Mouse (Mus musculus): ENCODE data around the gene Trpv6. TPM values are rescaled to one million over a fixed set of nuclear protein-coding genes. Genes with fewer than 3 reads are reported as not detected.

Trpv6 gene
- polyA plus RNA-seq, 1 experiment from 2014 or later = 1.2 TPM

GRCm38 (mm10) chr6:41622661-41623060 is 13.5 kb downstream of the Trpv6 start:
- no peaks in the 10 kb centered on the region for H3K27me3 ChIP-seq
- in situ Hi-C loops (cut with MboI; ENCODE audit: low pct_unique_long_range_greater_than_20kb) = loop anchor here (25.0 kb wide), 1 partner anchor 965 kb away; the partner anchor contains the start of gene Tcaf3
- DNase-seq (ENCODE audit: low read depth, low spot score) (no peak), ATAC-seq (no peak)
- ChIA-PET CTCF (interaction anchor here (0.9 to 1.8 kb wide), 5 partner anchors 11 to 16 kb away, joined by 3 to 7 read pairs (median 4); partner anchors contain the start of gene Trpv6), POLR2A (no interaction called here)
- no peak for TF ChIP-seq CTCF (IDR thresholded peaks at IDR 0.05)

GRCm38 (mm10) chr6:41621241-41621990 is 14.8 kb downstream of the Trpv6 start:
- in situ Hi-C loops (cut with MboI; ENCODE audit: low pct_unique_long_range_greater_than_20kb) = loop anchor here (25.0 kb wide), 1 partner anchor 966 kb away; the partner anchor contains the start of gene Tcaf3
- TF ChIP-seq CTCF (IDR thresholded peaks at IDR 0.05) = no peak
- CTCF ChIA-PET = interaction anchor here (1.0 to 1.8 kb wide), 3 partner anchors 10 to 16 kb away, joined by 3 to 7 read pairs (median 6); partner anchors contain the start of gene Trpv6
- DNase-seq (ENCODE audit: low read depth, low spot score) (no peak), ATAC-seq (no peak)
- POLR2A ChIA-PET = no interaction called here
- H3K27me3 ChIP-seq = no peaks in the 10 kb centered on the region

DNA sequence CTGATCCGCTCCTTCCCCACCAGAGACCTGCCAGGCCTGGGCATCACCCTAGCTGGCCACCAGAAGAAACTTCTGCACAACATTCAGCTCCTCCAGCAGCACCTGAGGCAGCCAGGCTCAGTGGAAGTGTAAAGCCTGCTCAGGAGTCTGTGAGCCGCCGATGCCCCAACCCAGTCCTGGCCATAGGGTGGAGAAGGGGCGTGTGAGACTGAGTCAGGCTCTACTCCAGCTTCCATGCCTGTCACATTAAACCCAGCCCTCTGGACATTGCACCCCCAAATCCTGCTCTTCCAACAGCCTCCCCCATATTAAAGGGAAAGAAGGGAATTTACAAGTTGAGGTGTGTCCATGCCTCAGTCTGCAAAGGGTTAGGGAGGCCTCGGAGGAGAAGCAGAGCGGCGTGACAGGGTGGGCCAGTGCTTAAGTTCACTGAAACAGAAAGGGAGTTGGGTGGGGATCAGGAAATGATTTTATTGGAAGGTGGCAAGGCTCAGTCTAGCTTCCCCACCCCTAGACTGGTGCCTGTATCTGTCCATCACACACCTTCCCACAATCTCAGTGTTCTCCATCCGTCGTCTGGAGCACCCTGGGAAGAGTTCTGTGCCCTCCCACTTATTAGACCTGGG is 15.9 kb downstream of the Trpv6 start:
- CTCF ChIA-PET = no interaction called here
- no peaks in the 10 kb centered on the region for H3K27me3 ChIP-seq
- in situ Hi-C loops (cut with MboI; ENCODE audit: low pct_unique_long_range_greater_than_20kb) = loop anchor here (25.0 kb wide), 1 partner anchor 967 kb away; the partner anchor contains the start of gene Tcaf3
- POLR2A ChIA-PET = no interaction called here
- no peak for TF ChIP-seq CTCF (IDR thresholded peaks at IDR 0.05)
- DNase-seq (ENCODE audit: low read depth, low spot score) (no peak), ATAC-seq (no peak)

GRCm38 (mm10) chr6:41607637-41608036 is 28.6 kb downstream of the Trpv6 start:
- in situ Hi-C loops (cut with MboI; ENCODE audit: low pct_unique_long_range_greater_than_20kb) = loop anchor here (5.0 to 25.0 kb wide), 2 partner anchors 650 to 980 kb away; partner anchors contain the start of gene Tcaf3
- TF ChIP-seq CTCF (IDR thresholded peaks at IDR 0.05) = no peak
- ATAC-seq = no peak
- no peak for DNase-seq (ENCODE audit: low read depth, low spot score)
- POLR2A ChIA-PET = no interaction called here
- H3K27me3 ChIP-seq = no peaks in the 10 kb centered on the region
- CTCF ChIA-PET = interaction anchor here (0.9 kb wide), 2 partner anchors 9 to 59 kb away, joined by 3 to 4 read pairs; no protein-coding TSS in a partner anchor

DNA sequence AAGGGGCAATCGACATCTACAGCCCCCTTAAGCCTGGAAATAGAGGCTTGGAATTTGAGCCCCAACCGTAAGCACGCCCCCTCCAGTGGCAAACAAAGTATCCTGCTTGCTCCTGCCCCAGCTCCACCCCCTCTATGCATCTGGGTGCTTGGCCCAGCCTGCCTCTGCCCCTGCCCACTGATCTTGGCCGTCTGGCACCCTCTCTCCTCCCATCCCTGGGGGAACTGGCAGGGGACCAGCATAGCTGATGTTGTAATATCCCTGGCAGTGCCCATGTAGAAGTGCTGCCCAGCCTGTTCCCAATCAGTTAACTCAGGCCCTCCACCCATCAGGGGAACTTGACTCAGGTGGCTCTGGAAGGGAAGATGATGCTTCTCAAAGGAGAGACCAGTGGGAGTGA is 30.0 kb downstream of the Trpv6 start:
- ATAC-seq (peak; percentile 45), DNase-seq (ENCODE audit: low read depth, low spot score) (peak; percentile 41)
- in situ Hi-C loops (cut with MboI; ENCODE audit: low pct_unique_long_range_greater_than_20kb) = loop anchor here (5.0 to 25.0 kb wide), 2 partner anchors 651 to 981 kb away; partner anchors contain the start of gene Tcaf3
- POLR2A ChIA-PET = no interaction called here
- H3K27me3 ChIP-seq = no peaks in the 10 kb centered on the region
- CTCF ChIA-PET = interaction anchor here (1.3 to 1.6 kb wide), 2 partner anchors 12 to 16 kb away, joined by 3 to 4 read pairs; no protein-coding TSS in a partner anchor
- TF ChIP-seq CTCF (IDR thresholded peaks at IDR 0.05) = no peak

DNA sequence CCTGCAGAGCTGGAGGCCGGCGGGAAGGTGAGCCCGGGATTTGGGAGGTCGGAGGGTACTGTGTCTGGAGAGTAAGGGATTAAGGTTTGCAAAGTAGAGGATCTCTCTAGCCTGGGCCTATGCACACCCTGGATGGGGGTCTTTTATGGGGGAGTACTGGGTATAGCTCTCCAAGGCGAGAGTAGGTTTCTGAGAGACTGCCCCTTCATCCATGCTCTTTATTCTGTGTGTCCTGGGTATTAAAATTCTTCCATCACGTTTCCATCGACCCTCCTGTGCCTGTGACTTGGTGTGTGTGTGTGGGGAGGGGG is 30.5 kb downstream of the Trpv6 start:
- ChIA-PET CTCF (interaction anchor here (1.5 to 1.6 kb wide), 2 partner anchors 10 to 12 kb away, joined by 4 read pairs; no protein-coding TSS in a partner anchor), POLR2A (no interaction called here)
- in situ Hi-C loops (cut with MboI; ENCODE audit: low pct_unique_long_range_greater_than_20kb) = loop anchor here (5.0 to 25.0 kb wide), 2 partner anchors 652 to 982 kb away; partner anchors contain the start of gene Tcaf3
- DNase-seq (ENCODE audit: low read depth, low spot score) (no peak), ATAC-seq (peak; percentile 3)
- TF ChIP-seq CTCF (IDR thresholded peaks at IDR 0.05) = no peak
- H3K27me3 ChIP-seq = no peaks in the 10 kb centered on the region

DNA sequence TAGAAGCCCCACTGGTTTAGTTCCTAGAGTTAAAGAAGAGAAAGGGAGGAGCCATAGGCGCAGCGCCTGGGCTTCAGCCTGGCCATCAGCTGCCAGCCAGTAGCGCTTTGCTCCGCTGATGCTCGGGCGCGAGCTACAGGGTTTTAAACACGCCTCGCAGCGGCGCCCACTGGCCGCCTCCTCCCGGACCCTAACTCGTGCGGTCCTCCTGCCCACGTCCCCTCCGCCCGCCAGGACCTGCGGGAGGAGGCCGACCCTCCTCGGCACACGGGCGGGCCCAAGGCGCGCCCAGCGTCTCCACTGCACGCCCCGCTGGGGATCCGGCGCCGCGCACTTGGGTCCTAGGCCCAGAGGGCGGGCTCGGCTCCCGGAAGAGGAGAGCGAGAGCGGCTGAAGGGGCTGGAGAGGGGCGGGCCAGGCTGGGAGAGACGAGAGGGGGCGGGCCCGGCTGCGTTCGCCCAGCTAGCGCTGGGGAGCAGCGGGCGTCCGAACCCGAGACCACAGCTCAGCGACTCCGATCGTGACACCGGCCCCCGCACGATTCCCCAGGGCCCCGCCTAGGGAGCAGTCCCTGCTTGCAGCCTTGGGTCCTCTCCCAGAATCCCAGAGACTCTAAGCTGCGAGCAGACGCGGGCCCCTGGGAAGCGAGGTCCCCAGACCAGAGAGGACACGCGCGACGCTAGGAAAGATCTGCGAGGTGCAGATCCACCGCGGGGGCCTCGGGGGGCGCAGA is 31.0 kb downstream of the Trpv6 start, which contains the start of gene Ephb6:
Gene Ephb6, plus strand, starts transcription at position 422 of the 733 bp plus-strand sequence.
- ChIA-PET POLR2A (interaction anchor here (0.6 to 0.7 kb wide), 4 partner anchors 30 to 138 kb away, joined by 3 to 8 read pairs (median 6); no protein-coding TSS in a partner anchor), CTCF (interaction anchor here (0.7 to 1.9 kb wide), 7 partner anchors 10 to 717 kb away, joined by 3 to 7 read pairs (median 3); no protein-coding TSS in a partner anchor)
- in situ Hi-C loops (cut with MboI; ENCODE audit: low pct_unique_long_range_greater_than_20kb) = loop anchor here (5.0 to 25.0 kb wide), 2 partner anchors 652 to 982 kb away; partner anchors contain the start of gene Tcaf3
- H3K27me3 ChIP-seq = no peaks in the 10 kb centered on the region
- ATAC-seq (peak; percentile 96), DNase-seq (ENCODE audit: low read depth, low spot score) (no peak)
- TF ChIP-seq CTCF (IDR thresholded peaks at IDR 0.05) = no peak

GRCm38 (mm10) chr6:41604401-41605050 is 31.7 kb downstream of the Trpv6 start:
- ATAC-seq (peak; percentile 42), DNase-seq (ENCODE audit: low read depth, low spot score) (no peak)
- POLR2A ChIA-PET = interaction anchor here (0.6 to 0.7 kb wide), 4 partner anchors 29 to 139 kb away, joined by 3 to 8 read pairs (median 6); no protein-coding TSS in a partner anchor
- no peaks in the 10 kb centered on the region for H3K27me3 ChIP-seq
- CTCF ChIA-PET = interaction anchor here (0.7 to 1.9 kb wide), 6 partner anchors 9 to 718 kb away, joined by 3 to 7 read pairs (median 3); no protein-coding TSS in a partner anchor
- in situ Hi-C loops (cut with MboI; ENCODE audit: low pct_unique_long_range_greater_than_20kb) = loop anchor here (5.0 to 25.0 kb wide), 2 partner anchors 653 to 983 kb away; partner anchors contain the start of gene Tcaf3
- TF ChIP-seq CTCF (IDR thresholded peaks at IDR 0.05) = no peak

- ChIA-PET CTCF (interaction anchor here (1.1 kb wide), 1 partner anchor 22 kb away, joined by 3 read pairs; no protein-coding TSS in a partner anchor), POLR2A (no interaction called here)
- H3K27me3 ChIP-seq = no peaks in the 10 kb centered on the region
- no peak for DNase-seq (ENCODE audit: low read depth, low spot score)
- ATAC-seq = no peak
- no peak for TF ChIP-seq CTCF (IDR thresholded peaks at IDR 0.05)
- in situ Hi-C loops (cut with MboI; ENCODE audit: low pct_unique_long_range_greater_than_20kb) = no loop called here
These were observed 54.0 kb downstream of the Trpv6 start for GRCm38 (mm10) chr6:41582189-41582588.

All from Patski (cell line).